Mouse (Mus musculus) forebrain, embryonic 13.5 days (tissue): Measurements from ENCODE around the gene Mturn. TPM values are rescaled to one million over a fixed set of nuclear protein-coding genes. Genes with fewer than 3 reads are reported as not detected.
A peak's percentile ranks its signal among the peaks of the same experiment; 100 is the strongest.

Source experiments
- ATAC-seq: fragments of 200-750 bp; cut with Nextera tagmentation; 2 replicates; pipeline ENCODE4 v1.8.0; 2017
- H3K27ac ChIP-seq: fragments of 300-500 bp; sonication (generic); 2 replicates; pipeline ENCODE4 v1.5.1; 2015; ENCODE audit warnings: inconsistent platforms, mild to moderate bottlenecking, moderate library complexity
- H3K27me3 ChIP-seq: fragments of 300-500 bp; sonication (generic); 2 replicates; pipeline ENCODE4 v1.6.1; 2015; ENCODE audit warnings: mild to moderate bottlenecking, inconsistent platforms
- H3K36me3 ChIP-seq: fragments of 300-500 bp; sonication (generic); 2 replicates; pipeline ENCODE4 v1.6.1; 2015; ENCODE audit warnings: mild to moderate bottlenecking, inconsistent platforms; ENCODE audit not compliant: poor library complexity, severe bottlenecking
- H3K4me1 ChIP-seq: fragments of 300-500 bp; sonication (generic); 2 replicates; pipeline ENCODE4 v1.6.1; 2015; ENCODE audit warnings: inconsistent platforms
- H3K4me2 ChIP-seq: fragments of 300-500 bp; sonication (generic); 2 replicates; pipeline ENCODE4 v1.6.1; 2015; ENCODE audit warnings: inconsistent platforms, mild to moderate bottlenecking, moderate library complexity
- H3K4me3 ChIP-seq: fragments of 300-500 bp; sonication (generic); 2 replicates; pipeline ENCODE4 v1.5.1; 2015; ENCODE audit warnings: mild to moderate bottlenecking, inconsistent platforms
- H3K9ac ChIP-seq: fragments of 300-500 bp; sonication (generic); 2 replicates; pipeline ENCODE4 v1.6.1; 2015; ENCODE audit warnings: mild to moderate bottlenecking, inconsistent platforms
- H3K9me3 ChIP-seq: fragments of 300-500 bp; sonication (generic); replicated peaks from 2 replicates; pipeline ENCODE4 v1.6.1; 2016; ENCODE audit warnings: inconsistent platforms
- WGBS: fragments of 180-500 bp; shearing (Covaris S2); methylation state at CpG from one replicate; pipeline ENCODE4 v1.1.7; 2015; 5-methylcytosine and 5-hydroxymethylcytosine counted together
- polyA plus RNA-seq: library from polyadenylated mRNA; unstranded; fragments of >200 nt; fragmentation: Nextera tagmentation; extraction: Ambion mirVana; gene quantifications from 2 replicates; pipeline ENCODE4 v1.2.1, GENCODE M21; 2015

Gene Mturn
- polyA plus RNA-seq, 1 experiment from 2014 or later, result 54.3 TPM

GRCm38 (mm10) chr6:54685716-54686395, 4.4 kb downstream of the Mturn start:
- 87% methylated on average over 14 of the region's 14 CpGs for WGBS
- ATAC-seq, result no peak
- Histone ChIP-seq H3K27ac (no peak overlapping the region), H3K4me3 (no peak overlapping the region), H3K27me3 (peaks cover 5% of the 10 kb centered on the region; the same call in 1 of the 2 replicates), H3K36me3 (peaks cover 23% of the 10 kb centered on the region), H3K9me3 (no peaks in the 10 kb centered on the region), H3K4me2 (no peak overlapping the region), H3K4me1 (peaks cover 28% of the 10 kb centered on the region), H3K9ac (no peak overlapping the region)

DNA sequence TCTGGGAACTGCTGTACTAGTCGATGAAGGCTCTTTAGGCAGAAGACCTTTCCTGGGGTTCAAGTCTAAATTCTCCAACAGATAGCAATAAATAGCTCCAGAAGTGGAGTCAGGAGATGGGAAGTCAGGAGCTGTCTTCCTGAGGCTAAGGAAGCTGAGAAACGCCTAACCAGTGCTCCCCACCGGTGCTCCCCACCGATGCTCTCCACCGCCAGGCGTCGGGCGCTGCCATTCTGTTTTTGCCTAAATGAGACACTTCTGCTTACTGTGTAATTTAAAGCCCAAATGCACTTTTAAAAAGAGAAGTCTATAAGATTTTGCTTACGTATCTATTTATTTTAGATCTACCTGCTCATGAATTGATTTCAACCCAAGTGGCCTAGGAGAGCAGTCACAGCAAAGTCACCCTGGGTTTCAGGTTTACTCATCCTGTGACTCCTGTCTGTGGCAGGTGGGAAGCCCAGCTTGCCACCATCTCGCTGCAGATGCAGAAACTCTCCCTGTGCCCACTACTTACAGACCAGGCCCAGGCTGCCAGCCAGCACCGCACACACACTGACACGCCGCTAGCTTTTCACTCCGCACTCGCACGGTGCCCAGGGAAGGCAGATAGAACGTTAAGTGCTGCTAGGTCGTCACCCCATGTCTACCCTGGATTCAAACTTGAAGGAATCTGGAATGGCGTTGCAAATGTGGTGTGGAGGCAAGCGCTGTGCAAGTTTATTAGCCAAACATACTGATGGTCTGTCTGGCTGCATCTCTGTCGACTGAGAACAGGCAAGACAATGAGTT, 5.7 kb downstream of the Mturn start:
- Histone ChIP-seq H3K4me3 (no peak overlapping the region), H3K4me2 (no peak overlapping the region), H3K9ac (no peak overlapping the region), H3K9me3 (no peaks in the 10 kb centered on the region), H3K27ac (no peak overlapping the region), H3K36me3 (peaks cover 34% of the 10 kb centered on the region), H3K27me3 (peaks cover 5% of the 10 kb centered on the region; the same call in 1 of the 2 replicates), H3K4me1 (peaks cover 25% of the 10 kb centered on the region)
- no peak for ATAC-seq
- 90% methylated on average over 21 of the region's 21 CpGs for WGBS

GRCm38 (mm10) chr6:54688467-54689323, 7.3 kb downstream of the Mturn start:
- H3K36me3 ChIP-seq, result peaks cover 47% of the 10 kb centered on the region
- no peak overlapping the region for H3K9ac ChIP-seq
- ATAC-seq, result no peak
- no peak overlapping the region for H3K4me3 ChIP-seq
- H3K9me3 ChIP-seq, result no peaks in the 10 kb centered on the region
- H3K27me3 ChIP-seq, result no peaks in the 10 kb centered on the region
- H3K27ac ChIP-seq, result no peak overlapping the region
- peaks cover 11% of the 10 kb centered on the region for H3K4me1 ChIP-seq
- 82% methylated on average over 18 of the region's 18 CpGs for WGBS
- H3K4me2 ChIP-seq, result no peak overlapping the region

- WGBS, result 84% methylated on average over 7 of the region's 7 CpGs
- H3K4me1 ChIP-seq, result peaks cover 5% of the 10 kb centered on the region
- no peaks in the 10 kb centered on the region for H3K9me3 ChIP-seq
- H3K4me2 ChIP-seq, result no peak overlapping the region
- H3K36me3 ChIP-seq, result peaks cover 57% of the 10 kb centered on the region
- H3K27ac ChIP-seq, result no peak overlapping the region
- no peak overlapping the region for H3K9ac ChIP-seq
- H3K27me3 ChIP-seq, result no peaks in the 10 kb centered on the region
- ATAC-seq, result no peak
- no peak overlapping the region for H3K4me3 ChIP-seq
Measured at GRCm38 (mm10) chr6:54689686-54690085, 8.3 kb downstream of the Mturn start.

DNA sequence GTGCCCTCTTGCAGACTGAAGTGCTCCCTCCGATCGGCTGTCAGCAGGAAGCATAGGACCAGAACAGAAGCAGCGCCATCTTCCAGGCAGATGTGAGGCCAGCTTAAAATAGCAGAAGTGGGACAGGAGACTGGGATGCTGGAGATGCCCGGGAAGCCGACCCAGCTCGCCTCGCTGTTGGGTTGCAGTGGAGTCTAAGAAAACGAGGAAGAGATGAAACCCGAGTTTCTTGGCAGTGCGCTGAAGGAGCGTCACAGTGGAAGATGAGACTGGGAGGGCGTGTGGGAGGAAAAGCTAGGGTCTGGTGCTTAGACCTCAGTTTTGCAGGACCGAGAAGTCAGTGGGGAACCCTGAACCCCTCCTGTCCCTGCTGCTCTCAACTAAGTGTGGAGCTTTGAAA, 9.4 kb downstream of the Mturn start:
- Histone ChIP-seq H3K27me3 (no peaks in the 10 kb centered on the region), H3K36me3 (peaks cover 58% of the 10 kb centered on the region), H3K4me3 (no peak overlapping the region), H3K4me1 (no peaks in the 10 kb centered on the region), H3K9ac (no peak overlapping the region), H3K4me2 (no peak overlapping the region), H3K27ac (no peak overlapping the region), H3K9me3 (no peaks in the 10 kb centered on the region)
- 91% methylated on average over 13 of the region's 13 CpGs for WGBS
- ATAC-seq, result no peak

DNA sequence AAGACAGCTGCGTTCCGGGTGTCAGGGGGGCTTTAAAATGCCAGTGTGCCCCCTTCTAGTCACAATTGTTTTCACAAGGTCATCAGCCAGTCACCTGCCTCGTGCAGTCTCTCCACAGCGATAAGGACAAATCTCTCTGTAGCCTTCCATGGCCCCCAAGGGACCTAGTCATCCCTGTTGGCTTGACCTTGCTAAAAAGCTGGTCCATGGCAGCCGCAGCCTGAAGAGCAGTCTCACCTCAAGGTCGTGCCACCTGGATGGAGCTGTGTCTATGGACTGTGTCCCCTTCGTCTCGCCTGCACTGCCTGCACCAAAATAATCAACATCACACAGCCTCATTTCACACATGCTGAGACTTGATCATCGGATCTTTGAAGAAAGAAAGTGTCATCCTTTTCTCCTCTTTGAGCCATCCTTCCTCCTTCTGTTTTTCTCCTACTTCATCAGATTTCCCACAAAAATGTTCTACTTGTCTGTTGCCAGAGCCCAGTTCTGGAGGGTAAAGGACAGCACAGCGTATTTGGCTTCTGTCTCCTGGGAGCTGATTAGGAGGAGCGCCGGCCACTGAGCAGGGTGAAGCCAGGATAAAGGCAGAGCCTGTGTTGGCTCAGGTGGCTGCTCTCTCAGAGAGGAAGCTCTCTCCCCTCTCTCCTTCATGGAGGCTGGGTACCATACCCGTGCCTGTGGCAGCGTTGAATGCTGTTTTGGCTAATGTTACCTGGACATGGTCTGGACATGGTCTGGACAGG, 10.1 kb downstream of the Mturn start:
- Histone ChIP-seq H3K9ac (no peak overlapping the region), H3K36me3 (peaks cover 58% of the 10 kb centered on the region), H3K9me3 (no peaks in the 10 kb centered on the region), H3K27ac (no peak overlapping the region), H3K4me3 (no peak overlapping the region), H3K4me2 (no peak overlapping the region), H3K4me1 (no peaks in the 10 kb centered on the region), H3K27me3 (no peaks in the 10 kb centered on the region; the same call in 1 of the 2 replicates)
- WGBS, result 85% methylated on average over 14 of the region's 14 CpGs
- ATAC-seq, result no peak

DNA sequence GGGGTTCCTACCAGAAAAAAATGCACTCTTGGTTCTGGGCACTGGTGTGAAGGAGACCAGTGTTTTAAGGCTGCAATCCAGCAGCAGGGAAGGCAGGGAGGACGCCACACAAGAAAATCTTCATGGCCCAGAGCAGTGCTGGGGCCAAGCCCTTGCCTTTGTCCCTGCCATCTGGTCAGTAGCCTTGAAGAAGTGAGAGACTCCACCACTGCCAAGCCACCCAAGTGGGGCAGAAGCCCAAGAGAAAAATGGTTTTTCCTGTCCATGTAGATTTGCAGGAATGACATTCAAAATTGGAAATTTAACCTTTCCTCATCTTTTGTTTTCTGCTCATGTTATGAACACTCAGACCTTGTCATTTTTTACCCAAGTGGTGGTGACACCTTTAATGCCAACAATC, 10.8 kb downstream of the Mturn start:
- ATAC-seq, result no peak
- H3K4me3 ChIP-seq, result no peak overlapping the region
- H3K9ac ChIP-seq, result no peak overlapping the region
- peaks cover 61% of the 10 kb centered on the region for H3K36me3 ChIP-seq
- no peaks in the 10 kb centered on the region for H3K9me3 ChIP-seq
- 68% methylated on average over 1 of the region's 1 CpGs for WGBS
- H3K4me1 ChIP-seq, result no peaks in the 10 kb centered on the region
- H3K4me2 ChIP-seq, result no peak overlapping the region
- no peak overlapping the region for H3K27ac ChIP-seq
- H3K27me3 ChIP-seq, result peaks cover 5% of the 10 kb centered on the region; the same call in 1 of the 2 replicates

DNA sequence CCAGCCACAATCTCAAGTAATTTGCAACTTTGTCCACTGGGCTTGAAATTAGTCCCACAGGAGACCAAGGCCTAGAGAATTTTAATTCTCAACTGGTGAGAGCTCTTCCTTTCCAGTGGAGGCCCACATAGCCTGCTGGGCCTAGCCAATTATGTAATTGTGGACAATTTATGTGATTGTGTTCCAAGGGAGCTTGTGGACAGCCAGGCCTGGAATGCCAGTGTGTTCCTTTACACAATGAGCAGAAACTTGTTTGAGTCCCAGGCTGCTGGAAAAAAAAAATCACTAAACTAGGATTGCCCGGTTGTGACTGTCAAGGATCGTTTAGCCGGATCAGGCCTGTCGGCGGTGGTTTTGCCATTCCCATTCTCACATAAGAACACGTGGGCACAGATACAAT, 11.9 kb downstream of the Mturn start:
- no peak overlapping the region for H3K27ac ChIP-seq
- no peak overlapping the region for H3K9ac ChIP-seq
- H3K27me3 ChIP-seq, result peaks cover 5% of the 10 kb centered on the region; the same call in 1 of the 2 replicates
- H3K9me3 ChIP-seq, result no peaks in the 10 kb centered on the region
- H3K4me2 ChIP-seq, result no peak overlapping the region
- H3K36me3 ChIP-seq, result peaks cover 61% of the 10 kb centered on the region
- ATAC-seq, result no peak
- H3K4me1 ChIP-seq, result no peaks in the 10 kb centered on the region
- 85% methylated on average over 6 of the region's 6 CpGs for WGBS
- no peak overlapping the region for H3K4me3 ChIP-seq

GRCm38 (mm10) chr6:54698691-54699476, 17.5 kb downstream of the Mturn start:
- Histone ChIP-seq H3K4me1 (peaks cover 37% of the 10 kb centered on the region), H3K27me3 (peaks cover 12% of the 10 kb centered on the region), H3K9ac (peak overlapping the region; percentile 47), H3K9me3 (no peaks in the 10 kb centered on the region), H3K36me3 (peaks cover 12% of the 10 kb centered on the region), H3K4me3 (peak overlapping the region; percentile 40), H3K27ac (no peak overlapping the region), H3K4me2 (peak overlapping the region; percentile 78)
- peak; percentile 17 for ATAC-seq
- 8% methylated on average over 24 of the region's 24 CpGs for WGBS

- H3K9ac ChIP-seq, result peak overlapping the region; percentile 47
- no peaks in the 10 kb centered on the region for H3K9me3 ChIP-seq
- H3K27me3 ChIP-seq, result peaks cover 12% of the 10 kb centered on the region
- peak; percentile 80 for ATAC-seq
- H3K4me1 ChIP-seq, result peaks cover 44% of the 10 kb centered on the region
- H3K36me3 ChIP-seq, result peaks cover 5% of the 10 kb centered on the region
- H3K4me3 ChIP-seq, result peak overlapping the region; percentile 40
- H3K27ac ChIP-seq, result no peak overlapping the region
- 4% methylated on average over 19 of the region's 19 CpGs for WGBS
- peak overlapping the region; percentile 78 for H3K4me2 ChIP-seq
Measured at GRCm38 (mm10) chr6:54699477-54700056, 18.1 kb downstream of the Mturn start.
